Mouse (Mus musculus) thymus, adult 2 months (tissue): ENCODE results near the gene 9930104L06Rik.

ENCODE experiments used
- CTCF ChIP-seq: fragments of 200-500 bp; IDR thresholded peaks from 2 replicates; pipeline ENCODE4 v1.5.1; 2012; ENCODE audit warnings: mild to moderate bottlenecking, control low read depth, low read length, moderate library complexity, borderline replicate concordance; ENCODE audit not compliant: control insufficient read depth, poor library complexity, insufficient read depth; ENCODE audit errors: extremely low read depth
- POLR2A ChIP-seq: fragments of 200-500 bp; IDR thresholded peaks from 2 replicates; pipeline ENCODE4 v1.6.1; 2012; ENCODE audit warnings: mild to moderate bottlenecking, low read length, control low read depth, moderate library complexity; ENCODE audit not compliant: control insufficient read depth, poor library complexity, insufficient read depth; ENCODE audit errors: extremely low read depth

DNA sequence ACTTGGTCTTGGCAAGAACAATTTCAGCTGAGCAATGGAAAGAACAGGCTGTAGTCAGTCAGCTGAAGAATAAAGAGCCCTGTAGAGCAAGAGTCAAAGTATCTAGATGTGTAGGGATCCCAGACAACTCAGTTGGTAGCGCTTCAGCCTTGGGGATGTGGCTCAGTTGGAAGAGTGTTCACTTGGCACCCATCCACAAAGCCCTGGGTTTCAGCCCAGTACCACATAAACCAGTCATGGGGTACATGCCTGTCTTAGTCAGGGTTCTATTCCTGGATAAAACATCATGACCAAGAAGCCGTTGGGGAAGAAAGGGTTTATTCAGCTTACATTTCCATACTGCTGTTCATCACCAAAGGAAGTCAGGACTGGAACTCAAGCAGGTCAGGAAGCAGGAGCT is 46.9 kb upstream of the 9930104L06Rik start:
- TF ChIP-seq CTCF (no peak), POLR2A (no peak)
